Mouse (Mus musculus): ENCODE measurements around the gene Pnldc1. TPM values are rescaled to one million over a fixed set of nuclear protein-coding genes. Genes with fewer than 3 reads are reported as not detected.

The Pnldc1 gene
- polyA plus RNA-seq, 1 experiment = 17.1 TPM

DNA sequence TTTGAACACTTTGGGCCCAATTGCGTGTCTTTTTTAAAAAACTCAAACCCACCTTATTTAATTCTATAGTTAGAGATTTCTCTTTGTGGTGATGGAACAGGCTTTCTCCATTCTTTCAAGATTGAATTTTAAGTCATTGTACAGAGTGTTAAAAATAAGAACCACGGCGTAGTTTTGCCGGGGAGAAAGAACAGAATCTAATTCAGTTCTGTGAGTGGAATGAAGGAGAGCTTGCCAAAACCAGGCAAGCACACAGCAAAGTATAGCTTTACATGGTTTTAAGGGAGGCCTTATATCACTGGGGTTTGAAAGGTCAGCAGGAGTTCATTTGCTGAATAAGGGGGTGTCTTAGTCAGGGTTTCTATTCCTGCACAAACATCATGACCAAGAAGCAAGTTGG lies 65.5 kb downstream of the Pnldc1 start:
- no peaks in the 10 kb centered on the region for H3K36me3 ChIP-seq (ENCODE audit: control insufficient read depth, insufficient read depth, low read length)
- no peak overlapping the region for H3K4me3 ChIP-seq (ENCODE audit: control insufficient read depth, low read depth, low read length)
- H3K27ac ChIP-seq (ENCODE audit: control insufficient read depth, insufficient read depth, low read depth, low read length) = no peak overlapping the region
- peaks cover 3% of the 10 kb centered on the region; the same call in 1 of the 2 replicates for H3K4me1 ChIP-seq (ENCODE audit: control insufficient read depth, insufficient read depth, low read length)
- no peaks in the 10 kb centered on the region for H3K27me3 ChIP-seq (ENCODE audit: control insufficient read depth, insufficient read depth, low read length)
- TF ChIP-seq POLR2A (IDR thresholded peaks at IDR 0.05; ENCODE audit: control insufficient read depth, low read depth, low read length) = no peak
- no peak for TF ChIP-seq CTCF (IDR thresholded peaks at IDR 0.05; ENCODE audit: control insufficient read depth, insufficient read depth, insufficient replicate concordance, low read depth, low read length)

GRCm38 (mm10) chr17:12843826-12844225 lies 66.2 kb downstream of the Pnldc1 start:
- H3K36me3 ChIP-seq (ENCODE audit: control insufficient read depth, insufficient read depth, low read length) = no peaks in the 10 kb centered on the region
- no peak for TF ChIP-seq CTCF (IDR thresholded peaks at IDR 0.05; ENCODE audit: control insufficient read depth, insufficient read depth, insufficient replicate concordance, low read depth, low read length)
- TF ChIP-seq POLR2A (IDR thresholded peaks at IDR 0.05; ENCODE audit: control insufficient read depth, low read depth, low read length) = no peak
- no peak overlapping the region for H3K4me3 ChIP-seq (ENCODE audit: control insufficient read depth, low read depth, low read length)
- peaks cover 3% of the 10 kb centered on the region; the same call in 1 of the 2 replicates for H3K4me1 ChIP-seq (ENCODE audit: control insufficient read depth, insufficient read depth, low read length)
- H3K27me3 ChIP-seq (ENCODE audit: control insufficient read depth, insufficient read depth, low read length) = no peaks in the 10 kb centered on the region
- H3K27ac ChIP-seq (ENCODE audit: control insufficient read depth, insufficient read depth, low read depth, low read length) = no peak overlapping the region

GRCm38 (mm10) chr17:12839475-12840267 lies 70.4 kb downstream of the Pnldc1 start:
- Histone ChIP-seq H3K27ac (ENCODE audit: control insufficient read depth, insufficient read depth, low read depth, low read length) (no peak overlapping the region), H3K4me1 (ENCODE audit: control insufficient read depth, insufficient read depth, low read length) (no peaks in the 10 kb centered on the region), H3K36me3 (ENCODE audit: control insufficient read depth, insufficient read depth, low read length) (no peaks in the 10 kb centered on the region), H3K27me3 (ENCODE audit: control insufficient read depth, insufficient read depth, low read length) (no peaks in the 10 kb centered on the region), H3K4me3 (ENCODE audit: control insufficient read depth, low read depth, low read length) (no peak overlapping the region)
- TF ChIP-seq POLR2A (IDR thresholded peaks at IDR 0.05; ENCODE audit: control insufficient read depth, low read depth, low read length) = no peak
- TF ChIP-seq CTCF (IDR thresholded peaks at IDR 0.05; ENCODE audit: control insufficient read depth, insufficient read depth, insufficient replicate concordance, low read depth, low read length) = no peak

Other genes with a start within 250 kb of the Pnldc1 start
- gene Slc22a1, start 234.4 kb downstream of the Pnldc1 start, polyA plus RNA-seq (2012; rRNA removed) = not detected in 2 replicates
- gene Igf2r, start 140.6 kb downstream of the Pnldc1 start, polyA plus RNA-seq (2012; rRNA removed) = 3.8 and 4.8 TPM in 2 replicates
- 78.9 and 80.3 TPM in 2 replicates for gene Mas1, start 42.1 kb downstream of the Pnldc1 start, polyA plus RNA-seq (2012; rRNA removed)
- gene Mrgprh, start 34.2 kb downstream of the Pnldc1 start, polyA plus RNA-seq (2012; rRNA removed) = 0.10 TPM in 2 replicates
- 676 and 702 TPM in 2 replicates for gene Tcp1, start 5.5 kb upstream of the Pnldc1 start, polyA plus RNA-seq (2012; rRNA removed)
- 26.3 and 32.3 TPM in 2 replicates for gene Mrpl18, start 6.1 kb upstream of the Pnldc1 start, polyA plus RNA-seq (2012; rRNA removed)
- gene Acat3, start 30.4 kb upstream of the Pnldc1 start, polyA plus RNA-seq (2012; rRNA removed) = 1.9 and 2.9 TPM in 2 replicates
- gene Acat2, start 50.5 kb upstream of the Pnldc1 start, polyA plus RNA-seq (2012; rRNA removed) = 8.0 and 10.3 TPM in 2 replicates
- 6.1 and 7.6 TPM in 2 replicates for gene Wtap, start 83.9 kb upstream of the Pnldc1 start, polyA plus RNA-seq (2012; rRNA removed)
- gene Sod2, start 96.6 kb upstream of the Pnldc1 start, polyA plus RNA-seq (2012; rRNA removed) = 211 and 262 TPM in 2 replicates
- gene Gpr31b, start 142.1 kb upstream of the Pnldc1 start, polyA plus RNA-seq (2012; rRNA removed) = 0.14 and 0.28 TPM in 2 replicates
- gene Tcp10b, start 150.9 kb upstream of the Pnldc1 start, polyA plus RNA-seq (2012; rRNA removed) = 169 and 196 TPM in 2 replicates
- gene Unc93a, start 221.6 kb upstream of the Pnldc1 start, polyA plus RNA-seq (2012; rRNA removed) = 13.6 and 13.9 TPM in 2 replicates